Mouse (Mus musculus) right cerebral cortex, postnatal 4 days (tissue): ENCODE measurements around the gene Izumo4.

ENCODE experiments used
- DNase-seq: peaks from one replicate; pipeline ENCODE4 v3.0.0-alpha.2; 2022

Gene Izumo4

DNA sequence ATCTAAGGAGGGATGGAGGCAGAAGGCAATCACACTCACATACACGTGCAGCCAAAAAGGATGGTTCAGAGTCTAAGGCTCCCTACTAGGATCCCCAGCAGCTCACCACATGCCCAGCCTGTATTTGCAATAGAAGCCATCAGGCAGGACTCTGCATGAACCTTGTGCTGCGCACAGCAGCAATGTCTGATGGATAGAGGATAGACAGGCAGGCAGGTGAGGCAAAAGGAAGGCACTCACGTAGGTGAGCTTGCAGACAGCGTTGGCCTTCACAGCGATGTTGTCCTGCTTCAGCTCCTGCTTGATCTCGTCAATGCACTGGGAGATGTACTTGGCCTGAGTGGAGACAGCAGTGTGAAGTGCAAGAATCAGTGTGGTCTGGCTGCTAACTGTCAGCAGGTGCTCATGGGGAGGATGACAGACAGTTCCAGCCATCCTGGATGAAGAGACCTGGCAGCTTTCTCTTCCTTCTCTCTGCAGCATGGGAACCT, 30.7 kb downstream of the Izumo4 start:
- DNase-seq: no peak

GRCm38 (mm10) chr10:80736731-80737130, 34.7 kb downstream of the Izumo4 start:
- DNase-seq: no peak

DNA sequence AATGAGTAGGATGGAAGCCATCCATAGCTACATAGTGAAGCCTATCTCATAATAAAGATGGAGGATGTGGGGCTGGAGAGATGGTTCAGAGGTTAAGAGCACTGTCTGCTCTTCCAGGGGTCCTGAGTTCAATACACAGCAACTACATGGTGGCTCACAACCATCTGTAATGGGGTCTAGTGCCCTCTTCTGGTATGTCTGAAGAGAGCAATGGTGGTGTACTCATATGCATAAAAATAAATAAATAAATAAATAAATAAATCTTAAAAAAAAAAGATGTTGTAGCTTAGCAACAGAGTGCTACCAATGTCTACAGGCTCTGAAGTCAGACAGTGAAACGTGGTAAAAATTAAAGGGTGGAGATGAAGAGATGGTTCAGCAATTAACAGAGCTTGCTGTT, 36.7 kb downstream of the Izumo4 start:
- DNase-seq: no peak

DNA sequence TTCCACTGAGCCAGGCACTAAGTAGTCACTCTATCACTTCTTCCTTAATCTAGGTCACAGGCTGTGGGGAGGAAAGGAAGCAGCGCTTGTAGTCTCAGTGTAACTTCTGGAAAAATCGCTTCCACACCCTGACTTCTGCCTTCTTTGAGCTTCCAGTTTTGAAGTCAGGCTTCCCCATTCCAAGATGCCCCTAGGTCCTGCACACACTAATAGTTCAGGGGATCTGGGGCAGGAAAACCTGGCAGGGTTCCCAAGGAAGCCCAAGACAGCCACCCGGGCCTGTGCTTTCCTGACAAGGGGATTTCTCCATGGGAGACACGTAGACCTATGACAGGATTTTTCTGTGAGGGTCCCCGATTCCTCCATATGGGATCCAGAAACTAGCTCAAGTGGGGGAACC, 39.2 kb downstream of the Izumo4 start:
- DNase-seq: no peak

DNA sequence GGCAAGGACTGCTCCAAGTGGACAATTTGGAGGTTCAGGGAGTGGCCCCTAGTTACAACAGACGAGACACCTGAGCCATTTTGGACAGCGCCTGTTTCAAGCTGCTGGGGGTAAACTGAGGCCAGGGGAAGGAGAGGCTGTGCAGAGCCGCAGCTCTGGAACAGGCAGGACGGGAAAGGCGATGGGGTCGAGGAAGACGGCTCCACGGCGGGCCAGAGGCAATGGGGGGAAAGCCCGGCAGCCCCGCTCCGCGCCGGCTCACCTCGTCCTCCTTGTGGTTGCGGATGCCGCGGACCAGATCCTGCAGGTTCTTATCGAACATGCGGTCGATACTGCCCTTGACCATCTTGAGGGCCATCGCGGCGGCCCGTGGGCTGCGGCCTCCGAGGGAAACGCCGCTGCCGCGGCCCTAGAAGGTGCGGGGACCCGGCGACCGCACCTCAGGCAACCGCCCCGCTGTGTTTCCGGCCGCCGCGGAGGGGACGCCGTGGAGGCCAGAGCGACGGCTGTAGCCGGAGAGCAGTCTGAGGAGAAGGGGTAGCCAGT, 39.7 kb downstream of the Izumo4 start:
- DNase-seq: peak; percentile 35

GRCm38 (mm10) chr10:80742180-80742978, 40.4 kb downstream of the Izumo4 start, which contains the start of gene Ap3d1:
Gene Ap3d1 (minus strand): TSS chr10:80742264.
- peak; percentile 93 for DNase-seq

- DNase-seq: no peak
These were observed 42.3 kb downstream of the Izumo4 start for GRCm38 (mm10) chr10:80744262-80744661.

- DNase-seq: peak; percentile 80
These were observed 45.4 kb downstream of the Izumo4 start for GRCm38 (mm10) chr10:80747410-80747809.

DNA sequence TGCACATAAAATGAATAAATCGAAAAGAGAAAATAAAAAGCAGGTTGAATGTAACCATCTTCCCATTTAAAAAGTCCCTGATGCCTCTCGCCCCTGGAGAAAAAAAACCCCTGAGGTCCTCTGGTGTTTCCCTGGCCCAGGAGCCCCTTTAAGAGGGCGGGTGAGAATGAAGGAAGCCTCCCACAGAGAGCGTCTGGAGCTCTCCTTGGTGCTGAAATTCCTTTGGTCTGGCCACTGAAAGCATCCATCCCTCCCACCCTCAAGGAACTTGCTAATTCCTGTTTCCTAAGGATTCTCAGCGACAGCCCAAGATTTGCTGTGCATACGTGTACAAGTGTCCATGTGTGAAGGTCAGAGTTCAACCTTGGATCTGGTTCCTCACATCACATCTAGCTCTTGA, 46.6 kb downstream of the Izumo4 start:
- no peak for DNase-seq

DNA sequence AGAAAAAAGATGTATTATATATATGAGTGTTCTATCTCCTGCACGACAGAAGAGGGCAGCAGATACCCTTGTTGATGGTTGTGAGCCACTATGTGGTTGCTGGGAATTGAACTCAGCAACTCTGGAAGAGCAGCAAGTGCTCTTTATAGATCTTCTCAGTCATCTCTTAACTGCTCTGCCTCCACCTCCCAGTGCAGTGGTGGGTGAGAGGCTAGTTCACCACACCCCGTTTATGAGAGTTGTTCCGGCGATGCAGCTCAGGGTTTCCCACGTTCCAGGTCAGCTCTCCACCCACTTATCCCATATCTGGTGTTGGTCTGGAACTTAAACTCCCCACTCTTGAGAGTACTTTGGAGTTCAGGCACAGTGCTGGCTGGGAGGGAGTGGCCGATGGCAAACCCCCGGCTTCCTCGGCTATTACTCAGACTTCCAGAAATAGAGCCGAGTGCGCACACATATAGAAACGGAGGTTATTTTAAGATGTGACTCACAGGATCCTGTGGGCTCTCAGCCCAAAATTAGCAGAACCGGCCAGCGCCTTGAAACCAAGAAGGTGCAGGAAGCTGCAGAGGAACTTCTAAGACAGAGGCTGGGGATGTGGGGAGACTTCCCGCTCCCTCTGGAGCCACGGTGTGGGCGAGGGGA, 49.3 kb downstream of the Izumo4 start:
- DNase-seq: no peak

DNA sequence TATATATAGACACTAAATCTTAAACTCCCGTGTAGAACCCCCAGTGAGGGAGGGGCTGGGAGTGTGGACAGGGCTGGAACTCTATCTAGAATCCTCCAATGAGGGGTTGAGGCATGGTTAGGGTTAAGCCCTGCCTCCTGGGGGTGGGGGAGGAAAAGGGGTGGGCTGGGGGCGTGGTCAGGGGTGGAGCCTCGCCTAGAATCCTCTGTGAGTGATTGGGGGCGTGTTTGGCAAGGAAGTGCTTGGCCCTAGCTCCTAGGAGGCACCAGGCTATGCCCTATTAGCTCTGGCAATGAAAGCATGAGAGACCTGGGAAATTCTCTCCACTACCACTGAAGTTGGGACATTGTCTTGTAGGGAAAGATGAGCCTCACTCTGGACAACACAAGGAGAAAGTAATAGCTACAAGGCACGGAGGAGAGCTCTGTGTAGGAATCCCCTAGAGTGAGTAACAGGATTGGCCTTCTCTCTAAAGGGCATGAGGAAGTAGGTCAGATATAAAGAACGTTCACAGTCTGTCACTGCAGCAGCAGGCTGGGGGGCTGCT, 50.2 kb downstream of the Izumo4 start:
- peak; percentile 62 for DNase-seq

- peak; percentile 99 for DNase-seq
These were observed 52.8 kb downstream of the Izumo4 start, which contains the start of gene Dot1l for GRCm38 (mm10) chr10:80754594-80755290. Gene Dot1l (plus strand): TSS chr10:80755206.
